Mouse (Mus musculus) T-helper 17 cell (primary cell): ENCODE measurements around the gene Zbtb22.
"Not testable (repeated sequence)": the region's sequence is repeated elsewhere in the genome, so short reads cannot be mapped to it uniquely, and the experiment has no call there.

Experiments
- in situ Hi-C, 2 experiments: fragments of 300-600 bp; cut with MboI, MseI; formaldehyde crosslinking; loops; 1 replicate in 1 of 2; 2 replicates in 1 of 2; pipeline ENCODE4 v1.15.1; 2025; ENCODE audit warnings: high pct_unique_total_duplicates in 2 of 2

The Zbtb22 gene

GRCm38 (mm10) chr17:33915671-33916250 is at the start of gene Zbtb22, which contains the start of gene Tapbp:
Gene Zbtb22, plus strand, starts transcription at chr17:33915904.
Gene Tapbp, plus strand, starts transcription at chr17:33915899.
- in situ Hi-C loops: loop anchor here in 1 of 2 experiments (10.0 to 25.0 kb wide), 2 partner anchors 279 to 922 kb away; partner anchors contain the start of genes Dxo, Psmb8 and Stk19

DNA sequence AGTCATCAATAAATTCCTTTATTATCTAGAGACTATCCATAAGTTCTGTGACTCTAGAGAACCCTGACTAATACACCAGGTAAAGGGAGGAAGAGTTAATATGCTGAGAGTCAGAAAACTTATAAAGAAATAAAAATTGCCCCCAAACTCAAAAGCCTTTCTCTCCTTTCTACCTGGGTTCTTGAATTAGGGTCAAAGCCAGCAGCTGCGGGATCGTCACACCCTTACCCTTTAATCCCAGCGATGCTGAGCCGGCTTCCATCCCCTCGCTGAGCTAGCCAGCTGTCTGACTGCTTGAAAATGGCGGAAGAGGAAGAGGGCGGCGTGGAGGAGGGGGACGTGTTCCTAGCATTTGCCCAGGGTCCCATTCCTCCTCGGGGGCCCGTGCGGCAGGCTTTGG is 42.2 kb upstream of the Zbtb22 start, which contains the start of gene Gm7029:
Gene Gm7029 (plus strand): TSS at position 301 of the 400 bp plus-strand sequence.
- in situ Hi-C loops: not testable (repeated sequence)

GRCm38 (mm10) chr17:33874411-33874810 is 41.3 kb upstream of the Zbtb22 start:
- in situ Hi-C loops: no loop called here

DNA sequence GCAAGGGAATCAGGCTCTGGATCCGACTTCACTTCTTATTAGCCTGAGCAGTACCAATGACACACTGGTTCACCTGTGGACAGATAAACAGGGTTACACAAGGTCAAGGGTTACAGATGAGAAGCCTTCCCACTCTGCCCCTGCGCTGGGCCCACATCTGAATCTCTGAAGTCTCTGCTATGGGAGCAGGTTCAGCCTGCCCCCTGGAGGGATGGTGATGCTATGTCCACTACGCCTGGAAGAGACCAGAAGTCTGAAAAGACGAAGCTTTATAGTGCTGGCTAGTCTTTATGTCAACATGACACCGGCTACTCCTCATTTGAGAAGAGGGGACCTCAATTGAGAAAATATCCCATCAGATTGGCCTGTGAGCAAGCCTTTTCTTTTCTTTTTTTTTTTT is 39.9 kb upstream of the Zbtb22 start:
- in situ Hi-C loops: not testable (repeated sequence)

DNA sequence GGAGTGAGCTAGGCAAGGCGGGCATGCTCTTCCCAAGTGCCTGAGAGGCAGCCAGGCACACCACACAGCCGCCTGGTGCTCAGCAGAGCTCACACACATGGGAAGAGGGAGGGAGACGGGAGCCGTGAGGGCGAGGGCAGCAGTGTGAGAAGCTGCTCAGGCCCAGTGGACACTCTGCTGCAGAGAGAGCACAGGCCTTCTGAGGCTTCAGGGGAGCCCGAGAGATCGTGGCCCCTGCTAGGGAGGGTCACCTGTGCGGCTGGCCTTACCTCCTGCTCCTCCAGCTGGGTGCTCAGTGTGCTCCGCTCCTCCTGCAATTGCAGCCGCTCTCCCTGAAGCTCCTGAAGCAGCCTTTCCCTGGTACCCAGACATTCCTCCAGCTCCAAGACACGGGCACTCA is 31.4 kb upstream of the Zbtb22 start:
- in situ Hi-C loops: not testable (repeated sequence)

- in situ Hi-C loops: not testable (repeated sequence)
These were observed 27.9 kb upstream of the Zbtb22 start for GRCm38 (mm10) chr17:33887802-33888201.

DNA sequence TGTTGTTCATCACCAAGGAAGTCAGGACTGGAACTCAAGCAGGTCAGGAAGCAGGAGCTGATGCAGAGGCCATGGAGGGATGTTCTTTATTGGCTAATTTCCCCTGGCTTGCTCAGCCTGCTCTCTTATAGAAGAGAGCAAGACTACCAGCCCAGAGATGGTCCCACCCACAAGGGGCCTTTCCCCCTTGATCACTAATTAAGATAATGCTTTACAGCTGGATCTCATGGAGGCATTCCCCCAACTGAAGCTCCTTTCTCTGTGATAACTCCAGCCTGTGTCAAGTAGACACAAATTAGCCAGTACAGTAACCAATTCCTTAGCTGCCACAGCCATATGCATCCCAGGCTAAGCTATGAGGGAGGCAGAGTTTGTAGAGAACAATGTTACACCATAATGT is 27.5 kb upstream of the Zbtb22 start:
- in situ Hi-C loops: not testable (repeated sequence)

DNA sequence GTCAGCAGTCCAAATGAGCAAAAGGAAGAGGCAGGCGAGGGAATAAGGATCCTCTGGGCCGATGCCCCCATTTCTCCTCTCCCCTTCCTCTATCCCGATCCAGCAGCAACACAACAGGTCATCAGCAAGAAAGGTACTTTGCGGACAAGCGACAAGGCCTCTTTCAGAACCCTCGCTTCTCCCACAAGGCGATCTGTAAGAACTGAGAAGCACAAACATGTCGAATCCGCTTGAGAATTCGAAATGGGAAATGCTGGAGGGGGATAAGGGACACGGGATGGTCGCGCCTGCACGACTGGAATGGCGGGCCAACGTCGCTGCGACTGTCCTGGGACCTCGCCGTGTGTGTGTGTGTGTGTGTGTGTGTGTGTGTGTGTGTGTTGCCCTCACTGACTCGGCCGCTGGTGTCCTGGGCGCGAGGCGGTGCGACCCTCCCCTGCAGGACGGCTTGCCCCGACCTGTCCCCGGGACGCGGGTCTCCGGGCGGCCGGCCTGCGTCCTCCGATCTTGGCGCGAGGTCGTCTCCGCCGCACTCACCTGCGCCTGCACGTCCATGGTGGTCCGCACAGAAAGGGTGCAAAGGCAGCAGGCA is 25.7 kb upstream of the Zbtb22 start:
- in situ Hi-C loops: loop anchor here in 1 of 2 experiments (5.0 kb wide), 2 partner anchors 48 to 1568 kb away; partner anchors contain the start of genes Akap8 and Cd320

DNA sequence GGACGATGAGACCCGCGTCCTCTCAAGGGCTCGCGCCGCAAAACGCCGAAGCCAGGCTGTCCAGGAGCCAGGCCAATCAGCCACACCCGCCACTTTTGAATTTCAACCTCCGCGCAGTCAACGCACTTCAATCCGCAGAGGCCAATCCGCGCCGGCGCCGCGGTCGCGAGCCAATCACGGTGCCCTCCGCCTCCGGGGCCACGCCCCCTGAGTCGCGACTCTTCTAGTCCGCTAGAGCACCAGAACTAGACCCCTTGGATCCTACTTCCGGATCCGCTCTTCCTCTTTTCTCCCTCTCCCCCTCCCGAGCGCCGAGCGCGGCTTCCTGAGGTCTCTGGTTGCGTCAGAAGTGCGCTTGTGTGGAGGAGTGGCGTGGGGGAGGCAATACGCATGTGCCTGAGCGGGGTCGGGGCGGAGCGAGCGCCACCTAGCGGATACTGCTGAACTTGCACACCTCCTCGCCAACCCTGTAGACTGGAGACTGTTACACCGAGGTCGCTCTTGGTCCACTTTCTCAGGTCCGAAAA is 25.1 kb upstream of the Zbtb22 start, which contains the start of gene Kifc1:
Gene Kifc1 (minus strand): TSS at position 129 of the 527 bp plus-strand sequence.
- in situ Hi-C loops: loop anchor here in 1 of 2 experiments (5.0 kb wide), 2 partner anchors 48 to 1568 kb away; partner anchors contain the start of genes Akap8 and Cd320

DNA sequence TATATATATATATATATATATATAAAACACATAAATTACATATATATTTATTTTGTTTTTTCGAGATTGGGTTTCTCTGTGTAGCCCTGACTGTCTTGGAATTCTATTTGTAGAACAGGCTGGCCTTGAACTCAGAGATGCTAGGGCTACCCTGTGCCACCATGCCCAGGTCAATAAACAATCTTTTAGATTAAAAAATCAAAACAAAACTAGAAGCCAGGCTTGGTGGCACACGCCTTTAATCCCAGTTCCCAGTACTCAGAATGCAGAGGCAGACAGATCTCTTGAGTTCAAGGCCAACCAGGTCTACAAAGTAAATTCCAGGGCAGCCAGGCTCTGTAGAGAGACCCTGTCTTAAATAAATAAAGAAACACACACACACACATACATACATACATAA is 24.3 kb upstream of the Zbtb22 start:
- in situ Hi-C loops: loop anchor here in 1 of 2 experiments (5.0 kb wide), 2 partner anchors 49 to 1569 kb away; partner anchors contain the start of genes Akap8 and Cd320

- in situ Hi-C loops: loop anchor here in 1 of 2 experiments (5.0 kb wide), 2 partner anchors 50 to 1570 kb away; partner anchors contain the start of genes Akap8 and Cd320
These were observed 23.8 kb upstream of the Zbtb22 start for GRCm38 (mm10) chr17:33891892-33892291.

GRCm38 (mm10) chr17:33892429-33892828 is 23.3 kb upstream of the Zbtb22 start:
- in situ Hi-C loops: loop anchor here in 1 of 2 experiments (5.0 kb wide), 2 partner anchors 50 to 1570 kb away; partner anchors contain the start of genes Akap8 and Cd320

- in situ Hi-C loops: loop anchor here in 1 of 2 experiments (5.0 kb wide), 2 partner anchors 51 to 1571 kb away; partner anchors contain the start of genes Akap8 and Cd320
These were observed 22.7 kb upstream of the Zbtb22 start for GRCm38 (mm10) chr17:33893011-33893410.

- in situ Hi-C loops: no loop called here
These were observed 18.4 kb upstream of the Zbtb22 start for GRCm38 (mm10) chr17:33897114-33897794.

GRCm38 (mm10) chr17:33898193-33898592 is 17.5 kb upstream of the Zbtb22 start:
- in situ Hi-C loops: not testable (repeated sequence)

DNA sequence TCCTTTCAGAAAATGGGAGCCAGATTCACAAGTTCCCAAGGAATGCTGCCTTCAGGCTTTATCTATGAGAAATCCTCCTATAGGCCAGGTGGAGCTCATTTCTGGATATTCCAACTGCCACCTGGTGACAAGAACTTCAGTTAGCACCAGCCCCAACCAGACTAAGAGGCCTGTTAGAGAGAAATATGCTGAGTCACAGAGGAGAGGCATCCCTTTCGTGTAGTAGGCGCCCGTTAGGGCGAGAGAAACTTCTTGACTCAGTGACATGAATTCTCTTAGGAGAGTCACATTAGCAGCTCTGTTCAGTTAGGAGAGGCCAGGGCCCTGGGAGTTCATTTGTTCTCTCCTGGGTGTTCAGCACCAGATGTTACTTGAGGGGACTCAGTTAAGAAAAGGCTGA is 16.1 kb upstream of the Zbtb22 start:
- in situ Hi-C loops: loop anchor here in 1 of 2 experiments (25.0 kb wide), 1 partner anchor 938 kb away; the partner anchor contains the start of genes Dxo and Stk19

DNA sequence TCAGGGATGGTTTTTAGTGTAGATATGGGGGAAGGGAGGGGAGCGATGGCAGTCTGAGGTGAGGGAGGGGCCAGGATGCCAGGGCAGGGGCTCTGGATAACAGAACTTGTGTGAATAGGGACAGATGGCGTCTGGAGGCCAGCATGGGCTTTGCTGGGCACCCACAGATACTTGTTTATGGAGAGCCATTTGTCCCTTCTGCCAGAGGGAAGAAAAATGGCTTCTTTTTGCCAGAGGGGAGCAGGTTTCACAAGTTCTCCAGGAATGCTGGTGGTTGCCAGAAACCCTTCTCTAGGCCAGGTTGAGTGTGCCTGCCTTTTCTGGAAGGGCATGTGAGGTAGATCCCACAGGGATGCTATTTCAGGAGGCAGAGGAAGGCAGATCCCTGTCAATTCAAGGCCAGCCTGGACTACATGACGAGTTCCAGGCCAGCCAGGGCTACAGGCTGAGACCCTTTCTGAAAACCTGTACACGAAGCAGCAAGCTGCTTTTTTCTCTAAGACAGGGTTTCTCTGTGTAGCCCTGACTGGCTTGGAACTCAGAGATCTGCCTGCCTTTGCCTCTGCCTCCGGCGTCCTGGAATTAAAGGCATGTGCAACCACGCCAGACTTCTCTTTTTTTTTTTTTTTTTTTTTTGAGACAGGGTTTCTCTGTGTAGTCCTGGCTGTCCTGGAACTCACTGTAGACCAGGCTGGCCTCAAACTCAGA is 15.3 kb upstream of the Zbtb22 start:
- in situ Hi-C loops: loop anchor here in 1 of 2 experiments (25.0 kb wide), 1 partner anchor 937 kb away; the partner anchor contains the start of genes Dxo and Stk19

DNA sequence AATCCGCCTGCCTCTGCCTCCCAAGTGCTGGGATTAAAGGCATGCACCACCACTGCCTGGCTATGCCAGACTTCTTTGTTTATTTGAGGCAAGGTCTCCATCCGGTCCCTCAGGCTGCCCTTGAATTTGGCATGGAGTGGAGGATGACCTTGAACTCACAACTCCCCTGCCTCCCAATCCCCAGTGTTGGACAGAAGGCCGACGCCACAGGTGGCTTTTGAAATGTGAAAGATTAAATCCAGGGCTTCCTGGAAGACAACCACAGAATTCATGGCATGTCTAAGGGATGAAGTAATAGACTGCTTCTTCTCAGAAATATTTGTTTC is 14.8 kb upstream of the Zbtb22 start:
- in situ Hi-C loops: loop anchor here in 1 of 2 experiments (25.0 kb wide), 1 partner anchor 936 kb away; the partner anchor contains the start of genes Dxo and Stk19

GRCm38 (mm10) chr17:33901653-33902052 is 14.1 kb upstream of the Zbtb22 start:
- in situ Hi-C loops: loop anchor here in 1 of 2 experiments (25.0 kb wide), 1 partner anchor 936 kb away; the partner anchor contains the start of genes Dxo and Stk19

DNA sequence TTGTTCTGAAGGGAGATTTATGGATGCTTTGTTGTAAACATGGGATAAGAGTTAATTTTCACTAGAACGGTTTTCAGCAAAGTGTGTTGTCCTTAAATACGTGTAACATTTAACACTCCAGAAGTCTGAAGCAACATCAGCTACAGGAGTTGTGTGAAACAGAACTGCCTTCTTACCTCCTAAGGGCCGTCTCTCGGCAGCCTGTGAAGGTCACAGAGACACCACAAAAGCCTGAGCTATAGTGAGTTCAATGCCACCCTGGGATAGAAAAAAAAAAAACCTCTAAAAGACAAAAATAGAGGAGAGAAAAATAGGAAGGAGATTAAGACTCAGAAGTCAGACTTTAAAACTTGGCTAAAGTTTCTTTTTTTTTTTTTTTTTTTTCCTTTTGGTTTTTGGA is 13.6 kb upstream of the Zbtb22 start:
- in situ Hi-C loops: loop anchor here in 1 of 2 experiments (25.0 kb wide), 1 partner anchor 935 kb away; the partner anchor contains the start of genes Dxo and Stk19
